In the genomic region with DNA sequence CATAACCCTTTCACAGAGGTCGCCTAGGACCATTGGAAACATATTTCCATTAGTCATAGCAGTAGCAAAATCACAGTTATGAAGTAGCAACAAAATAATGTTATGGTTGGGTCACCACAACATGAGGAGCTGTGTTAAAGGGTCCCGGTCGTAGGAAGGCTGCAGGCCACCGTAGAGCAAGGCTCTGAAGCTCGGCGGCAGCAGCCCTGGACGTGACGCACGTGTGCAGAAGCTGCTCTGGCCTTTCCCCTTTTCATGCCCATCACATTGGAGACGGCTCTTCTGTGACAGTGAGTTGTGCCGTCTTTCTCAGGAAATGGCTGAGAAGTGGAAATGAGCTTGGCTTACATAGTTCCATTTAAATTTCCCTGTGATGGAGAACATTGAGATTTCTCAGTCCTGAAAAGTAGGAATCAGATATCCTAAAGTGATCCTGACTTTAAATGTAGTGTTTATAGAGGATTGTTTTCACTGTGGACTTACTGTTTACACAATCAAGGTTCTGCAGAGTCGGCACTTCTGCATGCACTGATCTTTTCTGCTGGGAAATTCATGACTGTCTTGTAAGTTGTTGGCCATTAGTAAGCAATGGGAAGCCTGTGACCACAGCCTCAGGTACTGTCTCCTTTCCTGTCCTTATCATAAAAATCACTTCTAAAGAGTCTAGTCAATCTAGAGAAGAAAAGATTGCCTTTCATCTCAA, we compare ENCODE assay signal across 16 mouse cellular contexts. TPM values are rescaled to one million over a fixed set of nuclear protein-coding genes. Genes with fewer than 3 reads are reported as not detected.
A peak's percentile ranks its signal among the peaks of the same experiment; 100 is the strongest.
DNase-seq lines count a peak whose midpoint lies in the region; ATAC-seq and TF ChIP-seq lines count a peak whose summit lies in the region.
"Had no signal": no experiment of that assay in that cellular context is flagged by ENCODE, and none has a peak within 500 bp of the region (broad histone marks: within the 10 kb centered on the region; RNA-seq: fewer than 3 reads in every experiment).

No protein-coding gene starts in this region.

- H3K36me3 ChIP-seq in heart, embryonic 10.5 days = peaks cover 8% of the 10 kb centered on the region
- peaks cover 27% of the 10 kb centered on the region for H3K36me3 ChIP-seq in G1E (replicated peaks)
- 0 out of 2 replicates have a peak, but pooled peaks cover 8% of the 10 kb centered on the region for H3K36me3 ChIP-seq in liver, embryonic 15.5 days (replicated peaks)
- H3K36me3 ChIP-seq: forebrain, embryonic 15.5 days had no signal

- H3K4me1 ChIP-seq in heart, embryonic 10.5 days = peaks cover 23% of the 10 kb centered on the region
- H3K4me1 ChIP-seq in lung, adult 2 months (ENCODE audit: control insufficient read depth, insufficient read depth, low read length) = peaks cover 9% of the 10 kb centered on the region
- peaks cover 53% of the 10 kb centered on the region for H3K4me1 ChIP-seq in G1E (ENCODE audit: insufficient read depth, low read depth, low read length)
- H3K4me1 ChIP-seq in liver, embryonic 15.5 days (replicated peaks) = peaks cover 51% of the 10 kb centered on the region

- H3K4me3 ChIP-seq in heart, embryonic 10.5 days = no peak overlapping the region
- peak overlapping the region; percentile 5 for H3K4me3 ChIP-seq in lung, adult 2 months (replicated peaks; ENCODE audit: extremely low read depth, low read depth, low read length)
- H3K4me3 ChIP-seq in G1E (ENCODE audit: low read depth, low read length) = peak overlapping the region; percentile 67; the same call in 1 of the 2 replicates
- H3K4me3 ChIP-seq in liver, embryonic 15.5 days (replicated peaks) = no peak overlapping the region
- H3K4me3 ChIP-seq in layer of hippocampus, adult 2 months = no peak overlapping the region
- H3K4me3 ChIP-seq: forebrain, embryonic 15.5 days; lung, embryonic 15.5 days had no signal

- H3K27me3 ChIP-seq in heart, embryonic 10.5 days (ENCODE audit: insufficient read depth, poor library complexity, severe bottlenecking) = no peaks in the 10 kb centered on the region
- H3K27me3 ChIP-seq in G1E (ENCODE audit: insufficient read depth, low read length) = no peaks in the 10 kb centered on the region
- no peaks in the 10 kb centered on the region for H3K27me3 ChIP-seq in liver, embryonic 15.5 days
- H3K27me3 ChIP-seq: forebrain, embryonic 15.5 days; lung, embryonic 15.5 days had no signal

- peak overlapping the region; percentile 40; the same call in 1 of the 2 replicates for H3K4me2 ChIP-seq in liver, embryonic 15.5 days
- H3K4me2 ChIP-seq: forebrain, embryonic 15.5 days; lung, embryonic 15.5 days had no signal

- TF ChIP-seq CTCF in lung, adult 2 months (IDR thresholded peaks at IDR 0.05; ENCODE audit: insufficient read depth, low read length) = no peak
- TF ChIP-seq CTCF in G1E (IDR thresholded peaks at IDR 0.05; ENCODE audit: low read depth, low read length) = no peak
- TF ChIP-seq CTCF in layer of hippocampus, adult 2 months (conservative IDR thresholded peaks at IDR 0.05) = no peak

- no peak for TF ChIP-seq POLR2A in lung, adult 2 months (IDR thresholded peaks at IDR 0.05; ENCODE audit: borderline replicate concordance, extremely low read depth, low read depth, low read length)

- H3K9ac ChIP-seq in liver, embryonic 15.5 days = no peak overlapping the region
- H3K9ac ChIP-seq: forebrain, embryonic 15.5 days; lung, embryonic 15.5 days had no signal

- H3K27ac ChIP-seq in heart, embryonic 10.5 days = no peak overlapping the region
- H3K27ac ChIP-seq in liver, embryonic 15.5 days (replicated peaks) = peak overlapping the region; percentile 25; the same call in 1 of the 2 replicates
- H3K27ac ChIP-seq in layer of hippocampus, adult 2 months = no peak overlapping the region
- H3K27ac ChIP-seq: forebrain, embryonic 15.5 days; lung, embryonic 15.5 days had no signal

- no peaks in the 10 kb centered on the region for H3K9me3 ChIP-seq in heart, embryonic 10.5 days
- H3K9me3 ChIP-seq in G1E (replicated peaks) = no peaks in the 10 kb centered on the region
- no peaks in the 10 kb centered on the region for H3K9me3 ChIP-seq in liver, embryonic 15.5 days (replicated peaks)
- H3K9me3 ChIP-seq: forebrain, embryonic 15.5 days; lung, embryonic 15.5 days had no signal

- 67% methylated on average over 12 of the region's 12 CpGs for WGBS in heart, embryonic 10.5 days
- WGBS in lung, adult 2 months = 32% methylated on average over 12 of the region's 12 CpGs
- WGBS in liver, embryonic 15.5 days (ENCODE audit: insufficient replicate concordance) = 34% methylated on average over 12 of the region's 12 CpGs

- DNase-seq in heart, embryonic 10.5 days (ENCODE audit: low spot score) = peak; percentile 61
- no peak for DNase-seq in heart, postnatal 4 days
- no peak for DNase-seq in lung, adult 2 months
- DNase-seq in lung, adult 18-20 months = no peak
- no peak for DNase-seq in G1E (ENCODE audit: low spot score)
- DNase-seq in spleen, adult 12 weeks (ENCODE audit: low spot score) = no peak
- DNase-seq in layer of hippocampus, adult 2 months (ENCODE audit: low spot score in 2 of 2) = no peak
- DNase-seq: cerebellum, postnatal 10 days; heart, adult 11 months; layer of hippocampus, adult 9-11 months; right cerebral cortex, adult 18-20 months; spleen, adult 18-20 months; thymus, postnatal 14 days had no signal

- ATAC-seq in G1E (ENCODE audit: extremely low read depth, insufficient number of reproducible peaks, low FRiP score, poor library complexity, severe bottlenecking) = no peak
- ATAC-seq in liver, embryonic 15.5 days (ENCODE audit: insufficient read depth) = no peak
- ATAC-seq: forebrain, embryonic 15.5 days had no signal

RNA-seq across cellular contexts. Expression of a gene that starts 5.7 kb away (rescaled TPM):
- 368 and 419 TPM in 2 replicates for polyA plus RNA-seq in heart, embryonic 10.5 days (2016; fragmentation: Nextera tagmentation; extraction: Ambion mirVana)
- total RNA-seq in heart, postnatal 4 days (2021) = 100 to 1,000 TPM; 146 to 150 TPM
- 5.1 and 23.2 TPM in 2 replicates for polyA plus RNA-seq in lung, adult 2 months (2012; rRNA removed)
- total RNA-seq in G1E (2014; fragmentation: Nextera tagmentation) = 584 and 634 TPM in 2 replicates
- 173 and 248 TPM in 2 replicates for total RNA-seq in G1E (2017)
- 13.2 and 21.2 TPM in 2 replicates for polyA plus RNA-seq in G1E (2012)
- polyA plus RNA-seq in liver, embryonic 15.5 days (2015; fragmentation: Nextera tagmentation; extraction: Ambion mirVana) = 156 and 163 TPM in 2 replicates
- total RNA-seq in layer of hippocampus, adult 2 months (2021) = 100 to 1,000 TPM; 180 to 182 TPM

RNA-seq across cellular contexts. Expression of a gene that starts 42.3 kb away (rescaled TPM):
- 47.1 and 48.8 TPM in 2 replicates for polyA plus RNA-seq in heart, embryonic 10.5 days (2016; fragmentation: Nextera tagmentation; extraction: Ambion mirVana)
- 10 to 100 TPM; 48.0 to 48.6 TPM for total RNA-seq in heart, postnatal 4 days (2021)
- polyA plus RNA-seq in lung, adult 2 months (2012; rRNA removed) = 8.9 and 15.6 TPM in 2 replicates
- total RNA-seq in G1E (2014; fragmentation: Nextera tagmentation) (61.8 and 67.3 TPM in 2 replicates), G1E (2017) (63.0 and 66.3 TPM in 2 replicates)
- 24.3 and 29.3 TPM in 2 replicates for polyA plus RNA-seq in G1E (2012)
- 20.8 and 22.1 TPM in 2 replicates for polyA plus RNA-seq in liver, embryonic 15.5 days (2015; fragmentation: Nextera tagmentation; extraction: Ambion mirVana)
- total RNA-seq in layer of hippocampus, adult 2 months (2021) = 10 to 100 TPM; 43.8 to 46.0 TPM

Comparison
In these comparisons a context has a peak if more than half of its experiments do, and no peak if none do; other contexts are left out.
1. H3K4me3 ChIP-seq: peak in lung, adult 2 months (single experiment) and G1E (single experiment); none in heart, embryonic 10.5 days (single experiment), liver, embryonic 15.5 days (single experiment) and layer of hippocampus, adult 2 months (single experiment).